Mouse (Mus musculus) central nervous system, embryonic 11.5 days (tissue): ENCODE data around the gene Sufu. TPM values are rescaled to one million over a fixed set of nuclear protein-coding genes. Genes with fewer than 3 reads are reported as not detected.

ENCODE experiments used
- polyA plus RNA-seq: library from polyadenylated mRNA; depleted of rRNA; stranded (reverse); fragments of >200 nt; gene quantifications from 2 replicates; pipeline ENCODE4 v1.2.3, GENCODE M21; 2012; rRNA removed

Gene Sufu
- 22.2 and 29.3 TPM in 2 replicates for polyA plus RNA-seq

GRCm38 (mm10) chr19:46396686-46397435 is at the start of gene Sufu:
Sufu (plus strand) TSS chr19:46396896.

GRCm38 (mm10) chr19:46350168-46350932 is 46.3 kb upstream of the Sufu start, which contains the start of gene 2310034G01Rik:
2310034G01Rik (minus strand) TSS chr19:46350302.

GRCm38 (mm10) chr19:46395109-46396009 is 1.3 kb upstream of the Sufu start, which contains the start of gene Actr1a:
Actr1a (minus strand) TSS chr19:46395748.

GRCm38 (mm10) chr19:46501401-46502068 is 104.8 kb downstream of the Sufu start, which contains the start of gene Trim8:
Trim8 (plus strand) TSS chr19:46501702.

Other genes starting within 250 kb of the Sufu start
- gene Pitx3, start 248.6 kb upstream of the Sufu start, polyA plus RNA-seq: 0.10 and 3.8 TPM in 2 replicates
- gene Gbf1, start 244.4 kb upstream of the Sufu start, polyA plus RNA-seq: 46.2 and 54.9 TPM in 2 replicates
- gene Nfkb2, start 92.6 kb upstream of the Sufu start, polyA plus RNA-seq: 7.1 and 9.4 TPM in 2 replicates
- 23.7 and 27.8 TPM in 2 replicates for gene Psd, start 69.7 kb upstream of the Sufu start, polyA plus RNA-seq
- gene Fbxl15, start 68.7 kb upstream of the Sufu start, polyA plus RNA-seq: 13.4 and 19.5 TPM in 2 replicates
- gene Cuedc2, start 58.2 kb upstream of the Sufu start, polyA plus RNA-seq: 139 and 148 TPM in 2 replicates
- 6.8 and 7.2 TPM in 2 replicates for gene Mfsd13a, start 55.8 kb upstream of the Sufu start, polyA plus RNA-seq
- 1.2 TPM in 2 replicates for gene 2310034G01Rik, start 46.6 kb upstream of the Sufu start, polyA plus RNA-seq
- gene Actr1a, start 1.1 kb upstream of the Sufu start, polyA plus RNA-seq: 126 and 144 TPM in 2 replicates
- 36.9 and 46.9 TPM in 2 replicates for gene Trim8, start 104.8 kb downstream of the Sufu start, polyA plus RNA-seq
- 165 and 172 TPM in 2 replicates for gene Arl3, start 176.3 kb downstream of the Sufu start, polyA plus RNA-seq
- gene Sfxn2, start 176.5 kb downstream of the Sufu start, polyA plus RNA-seq: 11.7 and 16.0 TPM in 2 replicates
- gene Wbp1l, start 202.2 kb downstream of the Sufu start, polyA plus RNA-seq: 38.1 and 40.0 TPM in 2 replicates